In the genomic region with DNA sequence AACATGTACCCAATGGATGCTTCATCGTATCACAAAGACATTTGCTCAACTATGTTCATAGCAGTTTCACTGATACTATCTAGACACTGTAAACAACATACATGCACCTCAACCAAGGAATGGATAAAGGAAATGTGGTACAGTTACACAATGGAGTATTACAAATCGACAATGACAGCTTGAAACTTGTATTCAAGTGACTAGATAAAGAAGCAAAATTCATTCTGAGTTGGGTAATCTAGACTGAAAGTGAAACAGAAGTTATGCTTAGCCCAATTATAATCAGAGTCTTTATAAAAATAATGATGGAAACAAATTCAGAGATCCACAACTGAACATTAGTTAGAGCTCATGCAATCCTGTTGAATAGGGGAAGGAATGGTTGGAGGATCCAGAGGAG, we compare ENCODE assay signal across 4 mouse cellular contexts.
ATAC-seq lines count a peak whose summit lies in the region.

No protein-coding gene starts in this region.

- ATAC-seq in granulocyte monocyte progenitor cell, adult 5-6 weeks (replicated peaks; ENCODE audit: poor library complexity, severe bottlenecking) = peak; percentile 90
- ATAC-seq in megakaryocyte, adult 5-6 weeks (ENCODE audit: poor library complexity, severe bottlenecking) = peak; percentile 71
- peak; percentile 37; the same call in 1 of the 2 replicates for ATAC-seq in megakaryocyte progenitor cell, adult 5-6 weeks (replicated peaks; ENCODE audit: poor library complexity)
- ATAC-seq in monocyte, adult 5-6 weeks (replicated peaks; ENCODE audit: insufficient number of reproducible peaks, low FRiP score, low TSS enrichment, poor library complexity, severe bottlenecking) = 0 out of 2 replicates have a peak, but pooled peaks have one; percentile 35

Comparison
In these comparisons a context has a peak if more than half of its experiments do, and no peak if none do; other contexts are left out.
1. Peak in every context shown above with its lines: ATAC-seq.
2. ATAC-seq: peak in every context shown above with its lines; median percentile 90 in granulocyte monocyte progenitor cell, adult 5-6 weeks; 71 in megakaryocyte, adult 5-6 weeks; 37 in megakaryocyte progenitor cell, adult 5-6 weeks; 35 in monocyte, adult 5-6 weeks.